Mouse (Mus musculus): ENCODE results near the gene Poglut1. TPM values are rescaled to one million over a fixed set of nuclear protein-coding genes. Genes with fewer than 3 reads are reported as not detected.
A peak's percentile ranks its signal among the peaks of the same experiment; 100 is the strongest.

Gene Poglut1
- polyA plus RNA-seq, 1 experiment from 2014 or later, result 72.5 TPM

DNA sequence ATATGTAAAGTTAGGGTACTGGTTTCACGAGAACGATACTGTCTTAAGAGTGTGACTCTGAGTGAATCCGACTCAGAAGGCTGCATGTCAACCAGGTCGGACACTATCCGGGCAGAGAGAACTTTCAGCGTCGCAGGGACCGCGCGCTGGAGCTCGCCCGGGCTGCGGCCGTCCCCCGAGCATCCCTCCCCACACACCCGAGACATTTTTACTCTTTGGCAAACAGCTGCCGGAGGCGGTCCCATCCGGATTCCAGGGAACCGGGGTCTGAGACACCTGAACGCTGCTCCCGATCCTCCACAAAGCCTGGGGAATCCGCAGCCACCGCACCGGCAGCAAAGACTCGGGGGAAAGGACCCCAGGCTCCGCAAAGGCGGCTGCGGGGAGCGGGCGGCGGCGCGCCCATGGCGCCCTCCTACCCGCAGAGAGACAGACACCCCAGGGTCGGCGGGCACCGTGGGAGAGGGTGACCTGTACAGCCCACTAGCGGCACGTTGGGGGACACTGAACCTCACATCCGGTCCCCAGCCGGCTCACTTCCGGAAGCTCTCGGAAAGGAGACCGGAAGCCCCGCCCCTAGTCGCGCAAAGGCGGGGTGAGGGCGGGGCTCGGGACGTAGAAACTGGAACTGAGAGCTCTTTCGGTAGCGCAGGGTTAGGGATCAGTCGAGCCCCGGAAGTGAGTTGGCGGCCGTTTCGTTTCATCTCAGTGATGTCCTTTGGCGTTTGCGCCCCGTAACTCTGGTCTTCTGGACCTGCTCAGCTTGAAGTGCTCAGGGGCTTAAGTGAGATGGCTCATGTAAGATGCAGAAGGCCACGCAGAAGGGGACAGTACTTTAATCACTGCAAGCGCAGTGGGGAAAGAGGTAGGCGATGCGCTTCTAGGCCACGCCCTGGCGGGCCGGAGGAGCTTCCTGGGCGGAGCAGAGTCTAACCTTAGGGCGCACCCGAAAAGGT is 27.7 kb downstream of the Poglut1 start, which contains the start of gene Timmdc1:
Gene Timmdc1, minus strand, starts transcription at position 535 of the 956 bp plus-strand sequence.
- WGBS, result under 1% methylated on average over 72 of the region's 73 CpGs
- ATAC-seq (ENCODE audit: low FRiP score, low read depth), result peak; percentile 98

DNA sequence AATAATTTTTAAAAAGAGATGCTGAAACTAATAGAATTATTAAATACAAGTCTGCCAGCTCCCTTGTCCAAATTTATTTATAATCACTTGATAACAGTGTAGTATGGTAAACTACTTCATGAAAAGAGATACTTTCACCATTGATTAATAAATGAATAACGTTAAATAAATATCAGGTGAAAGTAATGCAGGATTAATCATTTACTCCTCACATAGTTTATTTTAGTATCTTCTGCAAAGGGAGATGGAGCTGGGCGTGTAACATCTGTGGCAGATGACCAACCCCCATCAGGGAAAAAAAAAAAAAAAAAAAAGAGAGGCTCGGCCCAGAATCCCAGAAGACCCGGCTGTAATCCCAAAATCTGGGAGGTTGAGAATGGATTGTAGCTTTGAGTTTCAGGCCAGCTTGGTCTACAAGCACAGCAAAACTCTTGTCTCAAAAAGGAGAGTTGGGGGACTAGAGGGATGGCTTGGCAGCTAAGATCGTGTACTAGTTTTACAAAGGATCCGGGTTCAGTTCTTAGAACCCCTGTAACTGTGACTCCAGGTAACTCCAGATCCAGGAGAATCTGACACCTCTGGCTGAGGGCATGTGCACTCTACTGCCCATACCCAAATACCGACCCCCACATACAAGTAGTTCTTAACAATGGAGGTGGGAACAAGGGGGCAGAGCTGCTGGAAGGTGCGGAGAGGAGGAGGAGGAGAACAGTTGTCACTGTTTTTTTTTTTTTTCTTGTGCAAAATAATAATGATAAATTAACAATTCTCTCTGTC is 28.7 kb downstream of the Poglut1 start:
- Histone ChIP-seq H3K36me3 (peaks cover 41% of the 10 kb centered on the region), H3K4me2 (replicated peaks) (peak overlapping the region; percentile 58), H3K27ac (replicated peaks) (no peak overlapping the region), H3K9me3 (no peaks in the 10 kb centered on the region), H3K4me3 (peak overlapping the region; percentile 85), H3K27me3 (no peaks in the 10 kb centered on the region), H3K9ac (replicated peaks) (peak overlapping the region; percentile 50), H3K4me1 (peaks cover 12% of the 10 kb centered on the region)
- ATAC-seq (ENCODE audit: low FRiP score, low read depth), result no peak
- 37% methylated on average over 8 of the region's 8 CpGs for WGBS

More for the DNA sequence above, 27.7 kb downstream of the Poglut1 start, which contains the start of gene Timmdc1:
- Histone ChIP-seq H3K4me1 (peaks cover 12% of the 10 kb centered on the region), H3K27me3 (no peaks in the 10 kb centered on the region), H3K27ac (replicated peaks) (peak within 1 kb of the TSS; percentile 94), H3K36me3 (peaks cover 40% of the 10 kb centered on the region), H3K9me3 (no peaks in the 10 kb centered on the region), H3K4me2 (replicated peaks) (peak within 1 kb of the TSS; percentile 58), H3K9ac (replicated peaks) (peak within 1 kb of the TSS; percentile 92), H3K4me3 (peak within 1 kb of the TSS; percentile 85)

GRCm38 (mm10) chr16:38519140-38519539 is 30.9 kb downstream of the Poglut1 start:
- 91% methylated on average over 2 of the region's 2 CpGs for WGBS
- Histone ChIP-seq H3K4me2 (replicated peaks) (no peak overlapping the region), H3K4me3 (no peak overlapping the region), H3K9me3 (no peaks in the 10 kb centered on the region), H3K27me3 (no peaks in the 10 kb centered on the region), H3K9ac (replicated peaks) (no peak overlapping the region), H3K4me1 (peaks cover 12% of the 10 kb centered on the region), H3K27ac (replicated peaks) (no peak overlapping the region), H3K36me3 (peaks cover 36% of the 10 kb centered on the region)
- ATAC-seq (ENCODE audit: low FRiP score, low read depth), result no peak

DNA sequence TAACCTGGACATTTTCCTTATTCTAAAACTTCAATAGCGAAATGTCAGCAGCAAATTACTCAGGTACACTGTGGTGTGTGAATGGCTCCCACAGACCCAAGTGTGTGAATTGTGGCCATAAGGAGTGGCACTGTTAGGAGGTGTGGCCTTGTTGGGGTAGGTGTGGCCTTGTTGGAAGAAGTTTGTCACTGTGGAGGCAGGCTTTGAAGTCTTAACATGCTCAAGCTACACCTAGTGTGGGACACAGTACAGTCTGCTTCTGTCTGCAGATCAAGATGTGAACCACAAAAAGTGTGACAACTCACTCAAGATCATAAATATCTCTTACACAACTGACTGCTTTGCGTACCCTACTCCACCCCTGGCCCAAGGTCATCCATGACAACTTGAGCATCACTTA is 39.2 kb downstream of the Poglut1 start:
- Histone ChIP-seq H3K4me1 (no peaks in the 10 kb centered on the region), H3K27ac (replicated peaks) (no peak overlapping the region), H3K4me2 (replicated peaks) (no peak overlapping the region), H3K4me3 (no peak overlapping the region), H3K9ac (replicated peaks) (no peak overlapping the region), H3K27me3 (no peaks in the 10 kb centered on the region), H3K36me3 (peaks cover 64% of the 10 kb centered on the region), H3K9me3 (no peaks in the 10 kb centered on the region)
- no peak for ATAC-seq (ENCODE audit: low FRiP score, low read depth)
- WGBS, result 95% methylated on average over 2 of the region's 2 CpGs

DNA sequence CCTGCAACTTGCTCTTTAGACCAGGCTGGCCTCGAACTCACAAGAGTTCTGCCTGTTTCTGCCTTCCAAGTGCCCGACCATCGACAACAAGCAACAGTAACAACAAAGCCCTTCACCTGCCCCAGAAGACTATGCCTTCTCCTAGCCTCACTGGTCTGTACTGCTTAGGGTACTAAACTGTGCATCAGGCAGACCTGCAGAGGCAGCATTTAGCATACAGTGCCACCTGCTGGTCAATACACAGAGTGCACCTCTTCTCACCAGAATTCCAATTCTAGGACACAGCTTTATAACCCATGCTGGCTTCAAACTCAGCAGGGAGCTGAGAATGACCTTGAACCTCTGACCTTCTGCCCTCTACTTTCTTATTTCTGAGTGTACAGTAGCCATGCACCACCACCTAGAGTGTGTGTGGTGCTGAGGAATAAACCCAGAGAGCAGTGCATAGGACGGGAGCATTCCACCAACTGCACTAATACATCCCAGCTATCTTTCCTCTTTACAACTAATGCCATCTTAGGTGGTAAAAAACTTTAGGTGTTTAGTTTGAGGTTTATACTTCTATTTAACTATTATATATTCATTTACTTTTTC is 43.9 kb downstream of the Poglut1 start:
- 81% methylated on average over 4 of the region's 4 CpGs for whole genome bisulfite sequencing
- ATAC-seq (ENCODE audit: low FRiP score, low read depth), result peak; percentile 78
- Histone ChIP-seq H3K36me3 (peaks cover 73% of the 10 kb centered on the region), H3K9me3 (no peaks in the 10 kb centered on the region), H3K27me3 (no peaks in the 10 kb centered on the region), H3K9ac (replicated peaks) (no peak overlapping the region), H3K4me1 (no peaks in the 10 kb centered on the region), H3K4me3 (no peak overlapping the region), H3K27ac (replicated peaks) (no peak overlapping the region), H3K4me2 (replicated peaks) (no peak overlapping the region)

DNA sequence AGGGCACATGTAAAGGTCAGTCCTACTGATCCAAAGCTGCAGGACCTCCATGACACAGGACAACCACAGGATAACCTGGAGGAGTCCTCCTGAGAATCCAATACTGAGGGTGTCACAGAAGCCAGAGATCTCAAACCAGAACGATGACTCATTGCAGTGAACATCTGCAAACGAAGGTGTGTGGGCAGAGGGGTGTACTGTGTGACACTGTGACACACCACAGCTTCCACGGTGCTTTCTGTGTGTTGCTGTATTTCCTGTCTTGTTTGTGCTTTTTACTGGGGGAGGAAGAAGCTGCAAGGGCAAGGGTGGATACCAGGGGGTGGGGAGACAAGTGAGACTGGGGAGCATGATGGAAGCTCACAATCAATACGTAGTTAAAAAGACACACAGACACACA is 46.5 kb downstream of the Poglut1 start:
- Histone ChIP-seq H3K36me3 (peaks cover 75% of the 10 kb centered on the region), H3K9ac (replicated peaks) (no peak overlapping the region), H3K27me3 (no peaks in the 10 kb centered on the region), H3K4me1 (no peaks in the 10 kb centered on the region), H3K27ac (replicated peaks) (no peak overlapping the region), H3K9me3 (no peaks in the 10 kb centered on the region), H3K4me2 (replicated peaks) (no peak overlapping the region), H3K4me3 (no peak overlapping the region)
- no peak for ATAC-seq (ENCODE audit: low FRiP score, low read depth)
- WGBS, result 92% methylated on average over 4 of the region's 4 CpGs

DNA sequence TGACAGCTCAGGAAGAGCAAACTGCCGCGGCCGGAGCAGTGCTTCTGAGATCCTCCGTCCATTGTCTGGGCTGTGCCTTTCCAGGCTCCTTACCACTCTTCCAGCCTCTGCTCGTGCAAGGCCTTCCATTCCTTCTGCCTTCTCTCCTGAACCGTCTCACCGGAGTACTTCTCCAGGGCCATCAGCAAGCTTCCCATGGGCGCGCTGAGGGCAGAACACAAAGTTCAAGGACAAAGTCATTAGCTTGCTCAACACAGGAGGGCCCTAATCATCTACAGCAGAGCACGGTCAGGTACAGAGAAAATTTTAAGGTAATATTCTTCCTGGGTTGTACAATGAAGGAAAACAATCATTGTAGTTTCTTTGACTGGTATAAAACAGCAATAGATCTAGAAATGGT is 47.6 kb downstream of the Poglut1 start:
- H3K9me3 ChIP-seq, result no peaks in the 10 kb centered on the region
- no peak for ATAC-seq (ENCODE audit: low FRiP score, low read depth)
- no peaks in the 10 kb centered on the region for H3K27me3 ChIP-seq
- H3K4me3 ChIP-seq, result no peak overlapping the region
- H3K9ac ChIP-seq (replicated peaks), result no peak overlapping the region
- H3K4me1 ChIP-seq, result no peaks in the 10 kb centered on the region
- WGBS, result 93% methylated on average over 10 of the region's 10 CpGs
- H3K4me2 ChIP-seq (replicated peaks), result no peak overlapping the region
- no peak overlapping the region for H3K27ac ChIP-seq (replicated peaks)
- peaks cover 74% of the 10 kb centered on the region for H3K36me3 ChIP-seq

- no peaks in the 10 kb centered on the region for H3K27me3 ChIP-seq
- 85% methylated on average over 7 of the region's 7 CpGs for WGBS
- no peak overlapping the region for H3K27ac ChIP-seq (replicated peaks)
- no peak overlapping the region for H3K9ac ChIP-seq (replicated peaks)
- ATAC-seq (ENCODE audit: low FRiP score, low read depth), result no peak
- H3K9me3 ChIP-seq, result no peaks in the 10 kb centered on the region
- no peaks in the 10 kb centered on the region for H3K4me1 ChIP-seq
- H3K4me2 ChIP-seq (replicated peaks), result no peak overlapping the region
- peaks cover 44% of the 10 kb centered on the region for H3K36me3 ChIP-seq
- no peak overlapping the region for H3K4me3 ChIP-seq
Observed at GRCm38 (mm10) chr16:38496604-38497140, 53.4 kb downstream of the Poglut1 start.

DNA sequence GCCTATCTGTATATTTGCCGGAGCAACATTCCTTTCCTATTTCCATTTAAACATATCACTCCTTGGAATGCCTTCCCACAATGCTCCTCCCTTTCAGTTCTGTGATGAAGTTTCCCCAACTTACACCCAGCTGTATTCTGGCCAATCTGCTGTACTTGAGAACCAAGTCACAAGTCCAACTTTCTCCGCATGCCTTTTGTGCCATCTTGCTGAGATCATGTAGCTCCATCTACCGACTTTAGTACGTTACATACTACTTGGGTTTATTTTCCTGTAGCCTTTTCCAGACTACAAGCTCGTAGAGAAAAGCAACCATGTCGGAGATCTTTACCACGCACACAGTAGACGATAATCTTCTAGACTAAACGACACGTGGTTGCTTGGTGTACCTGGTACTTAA is 56.2 kb downstream of the Poglut1 start:
- H3K9me3 ChIP-seq, result no peaks in the 10 kb centered on the region
- H3K36me3 ChIP-seq, result peaks cover 23% of the 10 kb centered on the region
- no peak overlapping the region for H3K9ac ChIP-seq (replicated peaks)
- no peaks in the 10 kb centered on the region for H3K27me3 ChIP-seq
- H3K4me1 ChIP-seq, result no peaks in the 10 kb centered on the region
- H3K4me2 ChIP-seq (replicated peaks), result no peak overlapping the region
- H3K27ac ChIP-seq (replicated peaks), result no peak overlapping the region
- ATAC-seq (ENCODE audit: low FRiP score, low read depth), result no peak
- no peak overlapping the region for H3K4me3 ChIP-seq
- 89% methylated on average over 10 of the region's 10 CpGs for WGBS

GRCm38 (mm10) chr16:38492551-38492950 is 57.5 kb downstream of the Poglut1 start:
- H3K36me3 ChIP-seq, result peaks cover 11% of the 10 kb centered on the region
- H3K4me1 ChIP-seq, result no peaks in the 10 kb centered on the region
- H3K9me3 ChIP-seq, result no peaks in the 10 kb centered on the region
- no peak for ATAC-seq (ENCODE audit: low FRiP score, low read depth)
- H3K27ac ChIP-seq (replicated peaks), result no peak overlapping the region
- H3K4me2 ChIP-seq (replicated peaks), result no peak overlapping the region
- H3K27me3 ChIP-seq, result no peaks in the 10 kb centered on the region
- no peak overlapping the region for H3K9ac ChIP-seq (replicated peaks)
- no peak overlapping the region for H3K4me3 ChIP-seq
- 89% methylated on average over 3 of the region's 3 CpGs for WGBS

DNA sequence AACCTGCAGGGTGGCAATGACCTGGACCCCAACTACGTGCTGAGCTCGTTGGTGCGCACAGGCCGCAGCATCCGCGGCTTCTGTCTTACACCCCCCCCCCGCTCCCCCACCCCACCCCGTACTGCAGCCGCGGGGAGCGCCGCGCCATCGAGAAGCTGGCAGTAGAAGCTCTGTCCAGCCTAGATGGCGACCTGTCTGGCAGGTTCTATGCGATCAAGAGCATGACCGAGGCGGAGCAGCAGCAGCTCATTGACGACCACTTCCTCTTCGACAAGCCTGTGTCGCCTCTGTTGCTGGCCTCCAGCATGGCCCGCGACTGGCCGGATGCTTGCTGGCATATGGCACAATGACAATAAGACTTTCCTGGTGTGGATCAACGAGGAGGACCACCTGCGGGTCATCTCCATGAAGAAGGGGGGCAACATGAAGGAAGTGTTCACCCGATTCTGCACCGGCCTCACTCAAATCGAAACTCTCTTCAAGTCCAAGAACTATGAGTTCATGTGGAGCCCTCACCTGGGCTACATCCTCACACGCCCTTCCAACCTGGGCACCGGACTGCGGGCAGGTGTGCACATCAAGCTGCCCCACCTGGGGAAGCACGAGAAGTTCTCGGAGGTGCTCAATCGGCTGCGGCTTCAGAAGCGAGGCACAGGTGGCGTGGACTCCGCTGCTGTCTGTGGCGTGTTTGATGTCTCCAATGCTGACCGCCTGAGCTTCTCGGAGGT is 66.3 kb downstream of the Poglut1 start:
- ATAC-seq (ENCODE audit: low FRiP score, low read depth), result no peak
- H3K4me1 ChIP-seq, result peaks cover 10% of the 10 kb centered on the region; the same call in 1 of the 2 replicates
- no peak overlapping the region for H3K27ac ChIP-seq (replicated peaks)
- no peaks in the 10 kb centered on the region for H3K9me3 ChIP-seq
- peak overlapping the region; percentile 56 for H3K4me2 ChIP-seq (replicated peaks)
- H3K27me3 ChIP-seq, result peaks cover 19% of the 10 kb centered on the region
- peak overlapping the region; percentile 34 for H3K4me3 ChIP-seq
- 0 out of 2 replicates have a peak overlapping the region, but pooled peaks have one; percentile 20 for H3K9ac ChIP-seq (replicated peaks)
- H3K36me3 ChIP-seq, result no peaks in the 10 kb centered on the region
- WGBS, result 38% methylated on average over 42 of the region's 42 CpGs
